Mouse (Mus musculus) lung, postnatal 25 days (tissue): ENCODE results near the gene Ntrk3.

Source experiments
- DNase-seq: peaks from one replicate; pipeline ENCODE4 v3.0.0; 2022; ENCODE audit warnings: low spot score

The Ntrk3 gene

DNA sequence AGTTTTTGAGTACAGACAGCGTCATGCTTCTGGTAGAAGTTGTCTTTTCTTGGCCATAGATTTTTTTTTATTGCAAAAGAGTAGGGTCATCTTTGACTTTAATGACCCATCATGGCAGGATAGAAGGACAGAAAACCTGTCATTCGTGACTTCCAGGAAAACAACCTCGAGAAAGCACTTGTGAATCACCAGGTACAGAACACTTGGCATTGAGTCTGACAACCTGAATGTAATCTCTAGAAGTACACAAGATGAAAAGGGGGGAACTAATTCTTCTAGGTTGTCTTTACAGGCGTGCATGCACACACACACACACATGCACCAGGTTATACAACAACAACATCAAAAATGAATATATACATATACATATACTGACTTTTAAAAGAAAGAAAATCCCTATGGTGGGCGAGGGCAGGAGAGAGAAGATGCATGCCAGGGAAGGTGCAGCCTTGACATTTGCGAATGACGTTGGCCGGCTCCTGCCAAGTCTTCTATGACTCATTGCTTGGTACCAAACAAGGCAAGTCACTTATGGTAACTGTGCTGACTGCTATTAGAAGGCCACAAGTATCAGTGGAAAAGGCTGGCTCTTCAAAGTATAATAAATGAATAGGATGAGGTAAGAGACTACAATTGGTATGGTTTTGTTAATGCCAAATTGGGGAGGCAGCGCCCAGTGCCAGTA, 217.4 kb downstream of the Ntrk3 start:
- no peak for DNase-seq

DNA sequence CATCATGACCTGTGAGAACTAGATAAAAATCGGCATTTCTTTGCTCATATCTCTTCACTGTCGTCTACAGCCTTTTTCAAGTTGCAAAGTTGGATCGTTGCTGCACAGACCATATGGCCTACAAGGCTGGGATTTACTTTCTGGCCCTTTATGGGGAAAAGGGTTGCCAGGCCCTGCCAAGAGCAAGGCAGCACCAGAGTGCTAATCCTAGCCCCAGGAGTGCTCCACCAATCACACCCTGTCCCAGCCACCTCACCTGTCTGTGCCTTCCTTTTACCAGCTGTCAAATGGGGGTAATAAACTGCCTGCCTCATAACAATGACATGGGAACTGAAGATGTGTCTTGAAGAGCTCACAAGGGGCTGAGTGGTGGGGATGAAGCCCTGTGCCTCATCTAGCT, 218.1 kb downstream of the Ntrk3 start:
- no peak for DNase-seq

DNA sequence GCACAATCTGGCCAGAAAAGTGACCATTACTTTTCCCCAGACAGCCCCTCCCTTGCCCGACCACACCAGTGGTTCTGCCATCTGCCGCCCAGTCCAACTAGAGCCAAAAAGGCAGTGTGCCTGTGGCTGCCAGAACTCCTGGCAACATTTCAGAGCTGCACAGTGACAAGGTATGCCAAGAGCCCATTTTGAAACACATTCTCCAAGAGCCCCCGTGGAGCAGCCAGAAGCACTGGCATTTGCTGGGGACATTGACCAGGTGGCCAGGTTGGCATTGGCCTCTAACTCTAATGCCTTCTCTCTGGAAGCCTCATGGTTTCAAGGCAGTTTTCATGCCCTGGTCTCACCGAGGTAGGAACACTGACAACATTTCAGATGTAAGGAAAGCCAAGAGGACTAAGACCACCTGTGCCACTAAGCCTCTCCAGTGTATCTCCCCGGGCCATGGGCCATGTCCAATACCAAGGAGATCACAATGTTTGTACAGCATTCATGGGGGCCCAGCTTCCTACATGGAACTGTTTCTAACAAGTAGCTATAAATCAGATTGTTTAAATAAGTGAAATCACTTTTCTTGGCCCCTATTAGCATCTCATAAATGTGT, 218.9 kb downstream of the Ntrk3 start:
- no peak for DNase-seq

DNA sequence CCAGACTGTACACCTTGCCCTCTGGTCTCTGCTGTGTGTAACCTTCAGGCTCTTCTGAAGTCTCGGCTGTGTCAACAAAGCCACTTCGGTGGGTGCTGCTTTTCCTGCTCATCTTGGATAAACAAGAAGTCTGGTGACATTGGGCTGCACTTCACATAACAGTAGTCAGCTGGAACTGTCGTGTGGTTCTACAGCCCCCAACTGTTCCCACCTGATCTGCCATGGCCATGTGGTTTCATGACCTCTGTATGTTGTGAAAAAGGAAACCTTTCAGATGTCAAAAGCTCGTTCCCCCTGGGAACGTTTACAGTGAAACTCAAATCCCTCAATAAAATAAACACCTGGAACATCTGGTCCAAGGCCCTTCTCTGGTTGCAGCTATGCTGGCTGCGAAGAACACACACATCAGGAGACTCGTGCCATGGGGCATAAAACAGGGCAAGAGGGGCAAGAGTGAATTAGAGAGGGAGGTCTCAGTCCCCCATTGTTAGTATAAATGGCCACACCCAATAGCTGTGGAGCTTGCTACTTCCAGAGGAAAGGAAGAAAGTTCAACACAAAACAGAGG, 222.7 kb downstream of the Ntrk3 start:
- no peak for DNase-seq

DNA sequence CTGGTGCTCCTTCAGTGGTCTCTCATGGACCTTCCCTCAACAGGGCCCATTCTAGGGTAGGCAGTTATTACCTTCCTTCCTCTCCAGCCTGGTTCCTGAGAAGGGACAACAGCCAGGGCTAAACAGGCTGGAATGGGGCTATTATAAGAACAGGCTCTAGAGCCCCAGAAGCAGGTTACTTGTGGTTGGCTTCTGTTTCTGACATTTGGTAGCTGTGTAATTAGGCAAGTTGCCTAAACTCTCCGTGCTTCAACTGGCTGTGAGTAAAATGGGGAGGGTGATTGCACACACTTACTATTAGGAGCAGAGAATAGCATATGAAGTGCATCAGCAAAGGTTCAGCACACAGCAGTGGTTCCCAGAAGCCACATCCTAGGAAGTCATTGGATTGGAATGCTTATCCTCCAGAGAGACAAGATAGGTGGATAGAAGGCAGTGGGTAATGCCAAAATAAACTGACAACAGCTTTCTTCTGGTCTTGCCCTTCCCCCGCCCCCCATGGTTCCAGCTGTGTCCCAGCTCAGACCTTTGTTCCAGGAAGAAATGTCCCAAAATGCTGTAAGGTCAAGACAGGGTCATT, 230.7 kb downstream of the Ntrk3 start:
- no peak for DNase-seq

DNA sequence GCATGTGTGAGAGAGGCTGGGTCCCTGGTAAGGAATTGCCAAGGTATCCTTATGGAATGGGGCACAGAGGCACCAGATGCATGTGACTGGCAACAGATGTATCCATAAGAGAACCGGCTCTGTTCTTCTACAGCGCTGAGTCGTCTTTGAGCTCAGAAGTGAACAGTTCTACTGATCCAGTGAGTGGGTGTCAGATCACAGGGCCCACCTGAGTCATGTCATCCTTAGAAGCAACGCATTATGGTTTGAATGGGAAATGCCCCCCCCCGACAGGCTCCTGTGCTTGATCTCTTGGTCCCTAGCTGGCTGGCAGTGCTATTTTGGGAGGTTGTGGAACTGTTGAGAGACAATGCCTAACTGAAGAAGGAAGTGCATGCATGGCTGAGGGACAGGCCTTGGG, 236.9 kb downstream of the Ntrk3 start:
- DNase-seq: no peak

DNA sequence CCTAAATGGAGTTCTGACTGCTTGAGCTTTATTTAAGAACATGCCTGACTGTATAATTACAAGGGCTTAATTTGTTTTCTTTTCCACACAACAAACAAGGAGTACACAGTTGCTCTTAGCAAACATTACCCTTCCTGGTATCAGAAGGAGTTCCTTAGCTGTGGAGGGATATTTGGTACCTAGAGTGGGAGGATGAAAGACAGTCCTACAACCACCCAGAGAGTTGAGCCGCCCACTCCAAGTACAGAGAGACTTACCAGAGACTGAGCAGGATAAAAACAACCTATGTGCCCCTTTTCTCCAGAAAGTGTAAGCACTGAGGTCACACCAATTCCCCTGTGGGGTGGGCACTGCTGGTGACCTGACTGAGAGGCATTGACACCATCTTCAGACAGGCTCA, 237.8 kb downstream of the Ntrk3 start:
- no peak for DNase-seq

DNA sequence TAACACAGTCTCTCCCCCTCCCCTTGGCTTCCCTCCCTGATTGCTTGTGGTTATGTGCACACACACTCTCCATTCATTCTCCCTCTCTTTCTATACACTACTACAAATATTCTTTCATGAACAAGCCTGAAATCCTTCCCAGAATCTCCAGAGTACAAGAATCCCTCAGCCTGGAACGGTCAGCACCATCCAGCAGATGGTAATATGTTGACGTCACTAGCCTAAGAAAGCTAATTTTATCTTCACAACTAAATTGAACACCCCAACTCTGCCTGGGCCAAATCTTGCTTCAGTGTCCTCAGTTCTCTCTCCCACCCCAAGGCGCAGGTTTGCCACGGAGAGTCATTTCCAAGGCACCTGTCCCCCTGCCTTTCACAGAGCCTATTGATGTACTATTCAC, 239.5 kb downstream of the Ntrk3 start:
- DNase-seq: no peak

DNA sequence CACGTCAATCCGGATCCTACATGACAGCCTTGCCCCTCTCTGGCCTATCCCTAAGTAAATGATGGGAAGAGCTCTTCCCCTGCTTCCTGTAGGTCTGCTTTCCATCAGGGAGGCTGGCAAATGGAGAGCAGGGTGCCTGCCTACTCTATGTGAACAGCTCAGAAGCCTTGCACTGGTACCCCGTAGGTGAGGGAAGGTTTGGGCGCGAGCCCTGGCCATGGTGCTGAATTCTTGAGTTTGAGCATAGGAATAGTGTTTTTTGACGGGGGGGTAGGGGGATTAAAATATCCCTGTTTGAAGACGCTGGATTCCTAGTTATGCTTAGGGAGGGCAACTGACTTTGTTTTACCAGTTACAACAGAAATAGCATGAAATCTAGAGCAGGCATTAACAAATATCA, 240.0 kb downstream of the Ntrk3 start:
- DNase-seq: no peak

DNA sequence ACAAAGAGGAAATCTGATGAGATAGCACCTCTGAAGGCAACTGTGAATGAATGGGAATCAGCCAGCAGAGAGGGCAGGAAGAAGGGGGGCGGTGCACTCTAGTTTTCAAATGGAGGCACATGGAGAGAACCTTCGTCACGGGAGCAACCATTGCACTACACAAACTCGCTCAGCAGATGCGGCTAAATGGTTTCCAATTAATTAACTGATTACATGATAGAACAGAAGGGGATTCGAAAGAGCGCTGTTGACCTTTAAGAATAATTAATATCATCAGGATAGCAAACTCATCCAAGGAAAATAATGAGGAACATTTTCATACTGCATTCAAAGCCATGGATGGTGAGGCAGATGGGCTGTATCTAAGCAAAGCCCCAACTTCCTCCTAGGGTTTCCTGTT, 244.2 kb downstream of the Ntrk3 start:
- DNase-seq: no peak

DNA sequence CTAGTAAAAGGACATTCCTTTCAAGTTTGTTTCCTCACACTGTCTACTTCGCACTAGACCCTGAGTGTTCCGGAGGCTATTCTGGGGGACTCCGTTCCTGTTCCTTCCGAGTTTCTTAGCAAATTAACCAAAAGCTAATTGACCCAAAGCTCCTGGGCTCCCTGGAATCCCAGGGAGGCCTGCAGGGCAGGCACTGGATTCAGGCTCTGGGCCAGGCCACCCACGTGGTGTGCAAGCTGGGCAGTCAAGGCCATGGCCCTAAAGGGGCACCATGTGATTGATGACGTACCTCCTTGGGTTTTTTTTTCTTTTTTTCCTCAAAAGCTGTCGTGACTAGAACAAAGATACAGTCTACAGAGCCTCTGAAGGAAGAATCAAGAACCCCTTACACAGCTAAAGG, 246.6 kb downstream of the Ntrk3 start:
- DNase-seq: no peak

DNA sequence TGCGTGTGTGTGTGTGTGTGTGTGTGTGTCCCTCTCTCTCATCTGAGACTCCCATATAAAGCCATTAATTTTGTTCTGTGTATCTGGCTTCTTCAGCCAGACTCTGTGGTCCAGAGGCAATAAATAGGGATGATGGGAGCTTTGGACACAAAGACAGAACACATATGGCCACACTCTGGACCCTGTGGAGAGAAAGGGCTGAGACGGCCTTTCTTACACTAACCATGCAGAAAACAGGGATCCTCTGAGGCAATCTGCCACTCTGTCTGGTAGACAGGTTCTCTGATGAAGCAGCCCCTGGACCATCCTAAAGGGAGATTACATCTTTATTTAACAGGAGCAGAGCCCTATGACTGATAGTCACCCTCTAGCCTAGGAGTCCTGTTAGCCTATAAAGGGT, 253.5 kb downstream of the Ntrk3 start:
- DNase-seq: no peak

DNA sequence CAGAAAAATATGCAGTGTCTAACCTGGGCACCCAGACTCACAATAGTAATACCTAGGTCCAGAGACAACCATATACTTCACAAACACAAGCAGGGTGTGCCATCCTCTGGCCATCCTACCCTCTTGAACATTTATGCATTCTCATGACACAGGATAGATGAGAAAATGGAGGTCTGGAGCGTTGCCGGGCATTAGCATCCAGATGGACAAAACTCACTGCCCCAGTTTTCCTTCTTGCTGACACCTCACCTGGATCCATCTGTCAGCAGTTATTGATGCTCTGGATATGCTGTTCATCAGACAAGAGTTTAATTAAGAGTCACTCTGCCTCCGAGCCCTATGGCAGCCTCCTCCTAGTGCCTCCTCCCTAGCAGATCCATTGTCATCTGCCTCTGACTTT, 254.1 kb downstream of the Ntrk3 start:
- no peak for DNase-seq

DNA sequence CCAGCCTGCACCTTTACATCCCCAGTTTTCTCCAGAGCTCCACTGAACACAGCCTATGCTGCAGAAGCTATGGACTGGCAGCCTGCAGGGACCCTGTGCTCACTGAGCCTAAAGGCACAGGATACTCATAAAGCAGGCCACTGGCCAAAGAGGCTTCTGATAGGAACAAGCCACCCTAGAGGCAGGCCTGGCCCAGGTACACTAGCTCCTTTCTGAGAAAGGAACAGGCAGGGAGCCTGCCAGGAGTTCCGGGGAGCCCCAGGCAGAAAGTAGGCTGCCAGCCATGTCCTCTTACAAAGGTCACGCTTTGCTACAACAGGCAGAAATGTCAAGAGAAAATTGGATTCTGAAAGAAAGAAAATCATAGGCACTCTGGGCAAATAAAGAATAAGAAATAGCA, 254.8 kb downstream of the Ntrk3 start:
- no peak for DNase-seq

DNA sequence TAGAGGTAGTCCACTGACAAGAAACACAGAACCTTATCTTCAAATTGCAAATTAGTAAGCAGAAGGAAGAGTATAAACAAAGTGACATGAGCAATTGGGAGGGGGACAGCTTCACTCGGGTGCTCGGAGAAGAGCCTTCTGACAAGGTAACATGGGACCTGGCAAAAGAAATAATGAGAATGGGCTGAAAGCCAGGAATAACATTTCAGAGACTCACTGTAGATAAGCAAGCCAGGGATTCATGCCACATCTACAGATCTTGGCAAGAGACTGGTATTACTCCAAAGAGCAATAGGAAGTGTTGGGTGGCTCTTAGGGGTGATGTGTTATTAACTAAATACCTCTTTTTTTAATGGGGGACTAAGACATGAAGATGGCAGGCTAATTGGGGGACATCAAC, 258.9 kb downstream of the Ntrk3 start:
- DNase-seq: no peak

DNA sequence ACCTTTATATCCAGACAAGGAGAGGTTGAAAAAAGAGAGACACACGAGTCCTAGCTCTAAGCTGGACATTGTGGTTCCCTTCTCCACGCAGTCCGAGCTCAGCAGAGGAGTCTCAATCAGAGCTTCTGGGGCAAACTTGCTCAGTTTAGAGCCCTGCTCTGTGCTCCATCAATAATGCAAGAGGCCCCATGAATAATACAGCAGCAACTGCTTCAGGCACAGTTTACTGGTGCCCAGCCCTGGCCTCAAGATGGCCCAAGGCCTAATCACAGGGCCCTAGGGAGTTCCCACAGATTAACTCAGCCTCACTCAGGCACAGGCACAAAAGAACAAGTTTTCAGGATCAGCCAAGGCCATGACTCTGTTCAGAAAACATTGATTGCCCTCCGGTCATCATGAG, 266.1 kb downstream of the Ntrk3 start:
- DNase-seq: no peak

DNA sequence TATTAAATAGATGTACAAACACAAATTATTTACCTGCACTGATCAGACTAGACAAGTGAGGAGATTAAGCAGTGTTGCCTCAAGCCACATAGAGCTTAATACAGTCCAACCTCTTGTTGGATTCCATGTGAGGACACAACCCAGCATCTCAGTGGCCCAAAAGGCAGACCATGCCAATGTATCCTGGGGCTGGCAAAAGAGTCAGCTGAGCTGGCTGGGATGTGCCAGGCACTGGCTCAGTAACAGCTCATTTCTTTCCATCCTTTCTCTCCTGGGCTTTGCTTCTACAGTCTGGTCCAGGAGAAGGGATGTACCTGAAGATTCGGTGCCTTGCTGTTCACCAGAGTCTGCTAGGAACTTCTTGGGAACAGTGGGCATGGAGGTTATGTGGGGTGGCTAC, 266.5 kb downstream of the Ntrk3 start:
- no peak for DNase-seq

DNA sequence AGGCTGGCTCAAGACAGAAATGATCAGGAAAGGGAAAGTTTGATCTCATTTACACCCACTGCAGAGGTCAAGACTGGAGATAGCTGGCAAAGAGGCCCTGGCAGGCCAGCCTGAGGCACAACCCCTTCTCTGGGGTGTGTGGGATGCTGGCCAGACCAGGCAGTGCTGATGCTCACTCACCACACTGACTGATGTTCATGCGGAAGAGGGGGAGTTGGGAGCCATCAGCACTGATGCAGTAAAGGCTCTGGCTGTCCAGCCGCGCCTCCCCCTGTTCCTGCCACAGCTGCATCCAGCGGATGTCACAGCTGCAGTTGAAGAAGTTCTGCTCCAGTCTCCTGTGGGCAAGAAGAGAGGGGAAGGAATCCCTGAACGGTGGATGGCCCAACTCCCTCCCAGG, 275.2 kb downstream of the Ntrk3 start:
- no peak for DNase-seq

DNA sequence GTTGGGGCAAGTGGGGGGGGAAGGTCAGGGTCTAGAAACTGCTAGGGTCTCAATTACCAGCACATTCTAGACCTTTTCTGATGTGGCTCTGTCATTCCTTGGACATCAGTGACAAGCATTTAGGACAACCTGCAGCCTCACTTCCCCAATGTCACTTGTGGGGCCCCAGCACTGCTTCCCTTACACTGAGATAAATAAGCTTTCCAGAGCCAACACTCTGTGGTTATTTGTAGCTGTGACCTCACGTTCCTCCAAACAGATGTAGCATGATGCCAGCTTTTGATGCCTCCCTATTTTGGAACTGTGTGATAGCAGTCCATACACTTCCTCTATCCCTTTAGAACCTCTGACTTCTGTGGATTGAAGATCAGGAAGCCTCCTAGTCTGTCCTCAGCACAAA, 278.8 kb downstream of the Ntrk3 start:
- DNase-seq: no peak

DNA sequence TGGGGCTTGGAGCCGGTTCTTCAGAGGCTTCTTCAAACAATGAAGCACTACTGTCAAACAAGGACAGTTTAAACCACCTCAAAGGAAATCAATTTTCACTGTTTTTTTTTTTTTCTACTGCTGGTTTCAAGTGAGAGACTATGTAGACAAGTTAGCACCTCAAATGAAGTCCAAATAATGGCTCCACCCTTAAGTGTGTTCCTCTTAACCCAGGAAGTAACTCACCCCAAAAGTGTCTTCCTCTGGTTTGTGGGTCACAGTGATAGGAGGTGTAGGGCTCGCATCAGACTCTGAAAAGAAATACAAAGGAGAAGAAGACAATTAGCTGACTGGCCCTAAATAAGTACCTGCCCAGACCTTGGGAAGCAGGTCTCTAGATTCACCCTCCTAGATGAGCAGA, 286.1 kb downstream of the Ntrk3 start:
- DNase-seq: no peak

DNA sequence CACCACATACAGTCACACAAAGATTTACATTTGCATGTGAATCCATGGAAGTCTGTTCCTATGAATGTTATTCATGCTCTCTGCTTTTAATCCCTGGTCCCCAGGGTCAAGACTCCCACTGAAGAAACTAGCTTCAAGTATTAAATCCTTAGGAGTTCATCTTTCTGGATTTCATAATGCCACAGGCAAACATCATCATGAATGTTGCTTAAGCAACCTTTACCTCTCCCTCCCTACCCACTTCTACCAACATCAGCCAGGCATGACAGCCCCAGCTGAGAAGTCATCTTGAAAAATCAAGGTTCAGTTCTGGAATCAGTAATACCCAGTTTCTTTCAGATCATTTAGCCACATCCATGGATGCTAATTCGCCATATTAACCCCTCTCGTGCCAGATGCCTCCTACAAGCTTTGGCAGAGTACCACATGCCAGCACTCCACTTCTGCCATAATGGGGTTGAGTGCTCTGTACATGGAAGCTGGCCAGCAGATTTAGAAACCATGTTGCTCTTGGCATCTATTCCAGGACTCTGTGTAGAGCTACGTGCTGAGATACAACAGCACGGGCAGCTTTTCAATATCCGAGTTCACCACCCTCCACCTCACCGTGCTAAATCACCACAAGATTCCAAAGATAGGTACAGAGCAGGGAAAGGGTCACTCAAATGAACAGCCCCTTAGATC, 287.8 kb downstream of the Ntrk3 start:
- no peak for DNase-seq

DNA sequence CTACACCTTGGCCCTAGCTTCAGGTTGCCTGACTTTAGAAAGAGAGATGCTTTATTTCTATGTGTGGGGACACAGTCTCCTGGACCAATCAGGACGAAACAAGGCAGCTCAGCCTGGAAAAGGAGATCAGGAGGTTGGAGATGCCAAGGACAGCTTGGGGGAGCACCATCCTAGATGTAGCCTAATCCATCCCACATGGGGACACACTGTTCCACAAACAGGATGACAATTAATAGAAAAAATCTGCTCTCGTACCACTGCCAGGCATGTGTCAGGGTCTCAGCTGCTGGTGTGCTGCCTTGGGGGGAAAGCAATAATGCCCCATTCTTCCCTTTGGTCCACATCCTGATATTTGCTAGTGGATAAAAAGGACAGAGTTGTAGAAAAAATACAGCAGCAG, 289.0 kb downstream of the Ntrk3 start:
- no peak for DNase-seq

DNA sequence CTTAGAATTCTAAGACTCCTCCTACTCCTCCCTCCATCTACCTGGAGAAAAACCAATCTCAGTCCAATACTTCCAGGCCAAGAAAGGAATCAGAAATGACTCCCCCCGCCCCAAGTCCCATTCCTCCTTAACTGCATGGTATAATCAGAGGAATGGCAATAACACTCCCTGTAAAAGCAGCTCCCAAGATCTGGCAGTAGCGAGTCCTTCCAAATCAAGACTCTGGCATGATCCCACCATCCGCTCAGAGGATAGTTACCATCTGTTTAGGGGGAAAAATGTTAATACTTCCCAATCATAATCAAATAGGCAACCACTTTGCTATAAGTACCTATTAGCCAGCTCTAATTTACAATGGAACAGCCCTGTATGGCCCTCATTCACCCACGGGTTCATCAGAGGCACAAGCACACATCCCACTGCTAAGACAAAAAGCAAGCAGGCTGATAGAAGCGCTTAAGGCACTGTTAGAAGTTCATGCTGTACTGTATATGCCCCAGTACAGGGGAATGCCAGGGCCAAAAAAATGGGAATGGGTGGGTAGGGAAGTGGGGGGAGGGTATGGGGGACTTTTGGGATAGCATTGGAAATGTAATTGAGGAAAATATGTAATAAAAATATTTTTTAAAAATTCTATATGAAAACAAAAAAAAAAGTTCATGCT, 294.3 kb downstream of the Ntrk3 start:
- no peak for DNase-seq
